Mouse (Mus musculus) bone marrow macrophage, adult 2 months (primary cell): ENCODE results near the gene Cabp1. TPM values are rescaled to one million over a fixed set of nuclear protein-coding genes. Genes with fewer than 3 reads are reported as not detected.

ENCODE experiments used
- H3K27ac ChIP-seq: 2 replicates; pipeline ENCODE4 v1.5.1; 2012; ENCODE audit warnings: low read depth, low read length; ENCODE audit not compliant: insufficient read depth
- H3K4me1 ChIP-seq: 2 replicates; pipeline ENCODE4 v1.6.1; 2012; ENCODE audit warnings: low read length; ENCODE audit not compliant: control insufficient read depth, insufficient read depth
- H3K4me3 ChIP-seq: 2 replicates; pipeline ENCODE4 v1.5.1; 2012; ENCODE audit warnings: mild to moderate bottlenecking, low read length, moderate library complexity; ENCODE audit not compliant: insufficient read depth
- CTCF ChIP-seq: IDR thresholded peaks from 2 replicates; pipeline ENCODE4 v1.5.1; 2012; ENCODE audit warnings: low read depth, mild to moderate bottlenecking, low read length, moderate library complexity
- POLR2A ChIP-seq: IDR thresholded peaks from 2 replicates; pipeline ENCODE4 v1.6.1; 2012; ENCODE audit warnings: mild to moderate bottlenecking, low read depth, low read length, borderline replicate concordance
- polyA plus RNA-seq: library from polyadenylated mRNA; stranded (reverse); fragments of >200 nt; gene quantifications from 2 replicates; pipeline ENCODE4 v1.2.4, GENCODE M21; 2012; ENCODE audit not compliant: missing spikeins, insufficient read depth, insufficient read length

Cabp1 gene
- not detected in 2 replicates for polyA plus RNA-seq

- H3K4me3 ChIP-seq = peak within 1 kb of the TSS; percentile 8; the same call in 1 of the 2 replicates
- TF ChIP-seq CTCF = no peak
- no peak for TF ChIP-seq POLR2A
- H3K27ac ChIP-seq = no peak within 1 kb of the TSS
- H3K4me1 ChIP-seq = no peaks in the 10 kb centered on the region
Observed at GRCm38 (mm10) chr5:115193669-115194625, at the start of gene Cabp1. Cabp1 (minus strand) TSS chr5:115194381.

- H3K4me3 ChIP-seq = no peak overlapping the region
- no peak overlapping the region for H3K27ac ChIP-seq
- no peak for TF ChIP-seq CTCF
- TF ChIP-seq POLR2A = no peak
- peaks cover 5% of the 10 kb centered on the region for H3K4me1 ChIP-seq
Observed at GRCm38 (mm10) chr5:115240191-115240590, 46.0 kb upstream of the Cabp1 start.

DNA sequence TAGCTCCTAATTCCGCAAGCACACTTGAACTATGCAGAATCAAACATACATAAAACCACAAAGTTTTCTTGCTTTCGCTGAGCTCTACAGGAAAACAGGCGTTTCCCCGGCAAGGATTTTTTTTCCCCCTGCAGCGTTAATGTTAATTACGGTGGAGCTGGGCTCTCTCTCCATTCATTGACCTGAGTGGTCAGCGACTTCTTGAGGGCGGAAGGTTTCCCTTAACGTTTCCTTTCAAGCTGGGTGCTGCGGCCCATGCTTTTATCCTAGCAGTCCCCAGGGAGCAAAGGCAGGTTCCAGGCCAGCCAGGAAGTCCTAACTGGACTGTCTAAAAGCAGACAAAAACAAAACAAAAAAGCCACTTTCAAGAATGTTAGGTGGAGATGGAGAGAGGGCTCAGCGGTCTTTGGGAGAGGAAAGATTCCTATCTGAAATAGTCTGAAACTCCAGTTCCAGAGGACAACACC is 44.6 kb upstream of the Cabp1 start:
- H3K4me3 ChIP-seq = peak overlapping the region; percentile 74
- H3K27ac ChIP-seq = no peak overlapping the region
- no peak for TF ChIP-seq CTCF
- no peak for TF ChIP-seq POLR2A

GRCm38 (mm10) chr5:115237803-115238728 is 43.9 kb upstream of the Cabp1 start:
- no peak for TF ChIP-seq CTCF
- TF ChIP-seq POLR2A = no peak
- H3K4me1 ChIP-seq = peaks cover 5% of the 10 kb centered on the region
- peak overlapping the region; percentile 74 for H3K4me3 ChIP-seq
- H3K27ac ChIP-seq = peak overlapping the region; percentile 50

More for the DNA sequence above, 44.6 kb upstream of the Cabp1 start:
- peaks cover 5% of the 10 kb centered on the region for H3K4me1 ChIP-seq

- peak within 1 kb of the TSS; percentile 52 for H3K4me3 ChIP-seq
- no peak within 1 kb of the TSS for H3K27ac ChIP-seq
- TF ChIP-seq POLR2A = no peak
- peak; percentile 93 for TF ChIP-seq CTCF
- peaks cover 5% of the 10 kb centered on the region for H3K4me1 ChIP-seq
Observed at GRCm38 (mm10) chr5:115235786-115236263, 41.6 kb upstream of the Cabp1 start, which contains the start of gene Pop5. Pop5 (plus strand) TSS chr5:115235836.

DNA sequence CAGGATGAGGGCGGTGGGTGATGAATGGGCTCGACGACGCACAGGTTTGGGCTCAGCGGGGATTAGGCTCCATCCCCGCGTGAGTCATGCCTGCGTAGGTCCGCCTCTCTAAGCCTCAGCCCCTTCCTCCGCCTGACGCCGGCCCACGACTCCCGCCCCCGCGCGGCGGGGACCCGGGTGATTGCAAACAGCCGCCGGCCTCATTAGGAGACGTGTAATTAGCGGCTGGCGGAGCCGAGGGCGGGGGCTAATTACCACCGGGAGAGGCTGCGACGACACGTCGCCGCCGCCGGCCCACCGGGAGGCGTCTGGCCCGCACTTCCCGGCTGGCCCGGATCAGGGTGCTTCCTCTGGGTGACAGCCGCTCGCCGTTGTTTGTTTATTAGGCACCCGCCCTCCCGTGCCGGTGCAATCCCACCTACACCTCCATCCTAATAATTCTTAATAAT is 41.2 kb upstream of the Cabp1 start:
- H3K4me3 ChIP-seq = peak overlapping the region; percentile 52
- no peak overlapping the region for H3K27ac ChIP-seq
- TF ChIP-seq CTCF = no peak
- TF ChIP-seq POLR2A = no peak
- H3K4me1 ChIP-seq = peaks cover 5% of the 10 kb centered on the region

- Histone ChIP-seq H3K4me3 (no peak overlapping the region), H3K4me1 (peaks cover 5% of the 10 kb centered on the region), H3K27ac (no peak overlapping the region)
- TF ChIP-seq POLR2A (no peak), CTCF (no peak)
Observed at GRCm38 (mm10) chr5:115234519-115234918, 40.3 kb upstream of the Cabp1 start.

GRCm38 (mm10) chr5:115233031-115233780 is 39.0 kb upstream of the Cabp1 start:
- no peak for TF ChIP-seq POLR2A
- TF ChIP-seq CTCF = no peak
- no peak overlapping the region for H3K27ac ChIP-seq

More at GRCm38 (mm10) chr5:115233031-115233780, 39.0 kb upstream of the Cabp1 start:
- Histone ChIP-seq H3K4me1 (no peaks in the 10 kb centered on the region), H3K4me3 (no peak overlapping the region)
